Comparison of ENCODE assay signal across 27 mouse cellular contexts in the genomic region with DNA sequence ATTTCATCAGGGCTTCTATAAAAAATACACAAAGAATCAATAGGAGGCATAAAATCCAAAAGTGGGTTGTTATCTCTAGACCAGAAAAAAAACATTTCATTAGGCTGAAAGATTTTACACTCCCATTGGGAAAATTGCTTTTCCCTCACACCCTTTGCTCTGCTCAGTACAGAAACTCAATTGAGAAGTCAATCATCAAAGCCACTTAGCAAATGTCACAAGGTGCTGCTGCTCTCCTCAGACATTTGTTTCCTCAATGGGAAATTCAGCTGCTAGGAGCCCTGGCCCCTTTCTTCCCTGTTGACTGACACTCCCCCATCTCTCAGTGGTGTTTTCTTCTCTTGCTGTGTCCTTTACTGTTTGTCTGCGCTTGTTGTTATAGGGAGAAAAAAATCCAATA.
DNase-seq lines count a peak whose midpoint lies in the region; ATAC-seq and TF ChIP-seq lines count a peak whose summit lies in the region.
"Had no signal": no experiment of that assay in that cellular context is flagged by ENCODE, and none has a peak within 500 bp of the region (broad histone marks: within the 10 kb centered on the region; RNA-seq: fewer than 3 reads in every experiment).

No protein-coding gene starts in this region.

- H3K27ac ChIP-seq in forebrain, embryonic 12.5 days: no peak overlapping the region
- no peak overlapping the region for H3K27ac ChIP-seq in forebrain, embryonic 16.5 days (ENCODE audit: low read length)
- H3K27ac ChIP-seq in heart, embryonic 10.5 days: peak overlapping the region; percentile 16; the same call in 1 of the 2 replicates
- no peak overlapping the region for H3K27ac ChIP-seq in kidney, postnatal 0 days
- no peak overlapping the region for H3K27ac ChIP-seq in testis, adult 2 months (ENCODE audit: control insufficient read depth, insufficient read depth, low read depth, low read length)
- H3K27ac ChIP-seq: embryonic facial prominence, embryonic 12.5 days; embryonic facial prominence, embryonic 15.5 days; forebrain, embryonic 13.5 days; gastrocnemius, adult 2 months; heart, embryonic 13.5 days; hindbrain, embryonic 14.5 days; hindbrain, postnatal 0 days had no signal

- no peak for TF ChIP-seq CTCF in kidney, postnatal 0 days (IDR thresholded peaks at IDR 0.05; ENCODE audit: low read depth)
- TF ChIP-seq CTCF in testis, adult 2 months (IDR thresholded peaks at IDR 0.05; ENCODE audit: control insufficient read depth, insufficient read depth, insufficient replicate concordance, low read depth, low read length): no peak

- no peak overlapping the region for H3K4me3 ChIP-seq in forebrain, embryonic 12.5 days (replicated peaks)
- H3K4me3 ChIP-seq in forebrain, embryonic 16.5 days (replicated peaks; ENCODE audit: low read length): no peak overlapping the region
- H3K4me3 ChIP-seq in heart, embryonic 10.5 days: no peak overlapping the region
- H3K4me3 ChIP-seq in kidney, postnatal 0 days (replicated peaks; ENCODE audit: low read depth, low read length): no peak overlapping the region
- H3K4me3 ChIP-seq in testis, adult 2 months (ENCODE audit: control insufficient read depth, low read depth, low read length): peak overlapping the region; percentile 5; the same call in 1 of the 2 replicates
- H3K4me3 ChIP-seq: embryonic facial prominence, embryonic 12.5 days; embryonic facial prominence, embryonic 15.5 days; forebrain, embryonic 13.5 days; gastrocnemius, adult 2 months; heart, embryonic 13.5 days had no signal

- H3K9ac ChIP-seq in forebrain, embryonic 12.5 days: no peak overlapping the region
- no peak overlapping the region for H3K9ac ChIP-seq in forebrain, embryonic 16.5 days (replicated peaks; ENCODE audit: low read depth, low read length)
- no peak overlapping the region for H3K9ac ChIP-seq in kidney, postnatal 0 days (ENCODE audit: low read depth, low read length)
- H3K9ac ChIP-seq: embryonic facial prominence, embryonic 12.5 days; embryonic facial prominence, embryonic 15.5 days; forebrain, embryonic 13.5 days; heart, embryonic 13.5 days; hindbrain, embryonic 14.5 days had no signal

- H3K4me2 ChIP-seq in forebrain, embryonic 12.5 days: no peak overlapping the region
- H3K4me2 ChIP-seq in forebrain, embryonic 16.5 days (ENCODE audit: low read length): no peak overlapping the region
- H3K4me2 ChIP-seq in kidney, postnatal 0 days (ENCODE audit: low read length): no peak overlapping the region
- H3K4me2 ChIP-seq: embryonic facial prominence, embryonic 12.5 days; embryonic facial prominence, embryonic 15.5 days; forebrain, embryonic 13.5 days; heart, embryonic 13.5 days; hindbrain, embryonic 14.5 days had no signal

- peak; percentile 42; the same call in 1 of the 2 replicates for ATAC-seq in forebrain, embryonic 12.5 days (ENCODE audit: low FRiP score)
- no peak for ATAC-seq in forebrain, embryonic 16.5 days
- no peak for ATAC-seq in kidney, postnatal 0 days (replicated peaks; ENCODE audit: low FRiP score, low read depth)
- ATAC-seq: forebrain, embryonic 13.5 days; hindbrain, postnatal 0 days; inflammation-experienced regulatory T-cells, adult 6 months; intestine, embryonic 16.5 days; Patski had no signal

- 0 out of 2 replicates have a peak, but pooled peaks cover 5% of the 10 kb centered on the region for H3K27me3 ChIP-seq in forebrain, embryonic 12.5 days
- H3K27me3 ChIP-seq in forebrain, embryonic 16.5 days (replicated peaks; ENCODE audit: control insufficient read depth, insufficient read depth, low read length): no peaks in the 10 kb centered on the region
- H3K27me3 ChIP-seq in heart, embryonic 10.5 days (ENCODE audit: insufficient read depth, poor library complexity, severe bottlenecking): no peaks in the 10 kb centered on the region
- no peaks in the 10 kb centered on the region for H3K27me3 ChIP-seq in kidney, postnatal 0 days (ENCODE audit: insufficient read depth, low read length)
- H3K27me3 ChIP-seq in testis, adult 2 months (ENCODE audit: control insufficient read depth, insufficient read depth, low read length): no peaks in the 10 kb centered on the region
- H3K27me3 ChIP-seq: embryonic facial prominence, embryonic 15.5 days; forebrain, embryonic 13.5 days had no signal

- peaks cover 5% of the 10 kb centered on the region; the same call in 1 of the 2 replicates for H3K4me1 ChIP-seq in forebrain, embryonic 12.5 days
- H3K4me1 ChIP-seq in forebrain, embryonic 16.5 days (replicated peaks; ENCODE audit: control insufficient read depth, insufficient read depth, low read length): peaks cover 10% of the 10 kb centered on the region
- peaks cover 6% of the 10 kb centered on the region for H3K4me1 ChIP-seq in heart, embryonic 10.5 days
- H3K4me1 ChIP-seq in kidney, postnatal 0 days (replicated peaks; ENCODE audit: insufficient read depth, low read length): no peaks in the 10 kb centered on the region
- peaks cover 4% of the 10 kb centered on the region for H3K4me1 ChIP-seq in testis, adult 2 months (ENCODE audit: control insufficient read depth, insufficient read depth, low read length)
- H3K4me1 ChIP-seq: embryonic facial prominence, embryonic 15.5 days had no signal

- TF ChIP-seq POLR2A in testis, adult 2 months (IDR thresholded peaks at IDR 0.05; ENCODE audit: control insufficient read depth, low read depth, low read length): no peak

- DNase-seq in heart, embryonic 10.5 days (ENCODE audit: low spot score): no peak
- DNase-seq in heart, adult 8-10 months (ENCODE audit: low spot score): no peak
- DNase-seq in kidney, postnatal 0 days (ENCODE audit: low spot score): peak; percentile 33
- DNase-seq in kidney, adult 18-20 months: no peak
- DNase-seq in testis, postnatal 14 days (ENCODE audit: low spot score): no peak
- DNase-seq: adrenal gland, postnatal 14 days; B cell, adult 2 months; cerebellum, adult 11-12 months; cerebellum, adult 8-10 months; cerebellum, postnatal 36 days; gastrocnemius, adult 2 months; gastrocnemius, postnatal 14 days; heart, postnatal 14 days; heart, postnatal 4 days had no signal

- WGBS in forebrain, embryonic 12.5 days: 80% methylated on average over 1 of the region's 1 CpGs
- 85% methylated on average over 1 of the region's 1 CpGs for WGBS in forebrain, embryonic 16.5 days
- 47% methylated on average over 1 of the region's 1 CpGs for WGBS in heart, embryonic 10.5 days
- 52% methylated on average over 1 of the region's 1 CpGs for WGBS in kidney, postnatal 0 days

- no peaks in the 10 kb centered on the region for H3K9me3 ChIP-seq in forebrain, embryonic 12.5 days
- no peaks in the 10 kb centered on the region for H3K9me3 ChIP-seq in forebrain, embryonic 16.5 days (ENCODE audit: control insufficient read depth, low read length)
- no peaks in the 10 kb centered on the region for H3K9me3 ChIP-seq in heart, embryonic 10.5 days
- H3K9me3 ChIP-seq in kidney, postnatal 0 days (replicated peaks; ENCODE audit: low read length): no peaks in the 10 kb centered on the region
- H3K9me3 ChIP-seq: embryonic facial prominence, embryonic 12.5 days; embryonic facial prominence, embryonic 15.5 days; forebrain, embryonic 13.5 days; G1E; heart, embryonic 13.5 days had no signal

- H3K36me3 ChIP-seq in forebrain, embryonic 12.5 days (replicated peaks): no peaks in the 10 kb centered on the region
- no peaks in the 10 kb centered on the region for H3K36me3 ChIP-seq in forebrain, embryonic 16.5 days (ENCODE audit: control insufficient read depth, insufficient read depth)
- H3K36me3 ChIP-seq in heart, embryonic 10.5 days: no peaks in the 10 kb centered on the region
- no peaks in the 10 kb centered on the region for H3K36me3 ChIP-seq in kidney, postnatal 0 days (ENCODE audit: insufficient read depth, low read length)
- H3K36me3 ChIP-seq in testis, adult 2 months (ENCODE audit: control insufficient read depth, insufficient read depth, low read length): no peaks in the 10 kb centered on the region
- H3K36me3 ChIP-seq: embryonic facial prominence, embryonic 12.5 days; embryonic facial prominence, embryonic 15.5 days; G1E; heart, embryonic 13.5 days had no signal
